Mouse (Mus musculus) CH12.LX (cell line): ENCODE data around the gene Eps15. TPM values are rescaled to one million over a fixed set of nuclear protein-coding genes. Genes with fewer than 3 reads are reported as not detected.

Source experiments
- DNase-seq: peaks from one replicate; pipeline ENCODE4 v3.0.0-alpha.2; 2013; ENCODE audit errors: extremely low read depth
- H3K27ac ChIP-seq: 2 replicates; pipeline ENCODE4 v1.5.1; 2012; ENCODE audit warnings: low read depth, mild to moderate bottlenecking, control low read depth, moderate library complexity; ENCODE audit not compliant: insufficient read depth
- H3K27me3 ChIP-seq: replicated peaks from 2 replicates; pipeline ENCODE3; 2012; ENCODE audit warnings: inconsistent platforms
- H3K36me3 ChIP-seq, 2 experiments: replicated peaks in 1 of 2; 2 replicates each; pipeline versions ENCODE3 to v1.6.1; 2012; ENCODE audit warnings: inconsistent platforms in 1 of 2, low read length in 1 of 2, mild to moderate bottlenecking in 1 of 2, mixed read lengths in 1 of 2, moderate library complexity in 1 of 2; ENCODE audit not compliant: control insufficient read depth in 1 of 2, insufficient read depth in 1 of 2
- H3K4me1 ChIP-seq, 2 experiments: 2 replicates each; pipeline ENCODE4 v1.6.1; 2012; ENCODE audit warnings: inconsistent platforms in 1 of 2, moderate library complexity in 1 of 2; ENCODE audit not compliant: insufficient read depth in 2 of 2, control insufficient read depth in 1 of 2
- H3K4me2 ChIP-seq: 2 replicates; pipeline ENCODE4 v1.6.1; 2012; ENCODE audit warnings: low read depth, mild to moderate bottlenecking, control low read depth; ENCODE audit not compliant: poor library complexity, insufficient read depth, severe bottlenecking
- H3K4me3 ChIP-seq, 3 experiments: fragments of 150-350 bp in 1 of 3; sonication (generic) in 1 of 3; replicated peaks in 1 of 3; 2 replicates each; pipeline versions ENCODE3 to v1.5.1; 2011 to 2012; ENCODE audit warnings: low read depth in 2 of 3, low read length in 2 of 3, mild to moderate bottlenecking in 2 of 3, moderate library complexity in 2 of 3, control low read depth in 1 of 3, improper control_type of control experiment in 1 of 3, inconsistent platforms in 1 of 3, mixed read lengths in 1 of 3; ENCODE audit not compliant: poor library complexity in 1 of 3
- H3K79me2 ChIP-seq: replicated peaks from 2 replicates; pipeline ENCODE4 v1.6.1; 2012; ENCODE audit warnings: mild to moderate bottlenecking, moderate library complexity; ENCODE audit not compliant: control insufficient read depth, poor library complexity, insufficient read depth, severe bottlenecking; ENCODE audit errors: extremely low read depth
- H3K9ac ChIP-seq: 2 replicates; pipeline ENCODE4 v1.6.1; 2012; ENCODE audit warnings: low read depth, mild to moderate bottlenecking, control low read depth, moderate library complexity; ENCODE audit not compliant: insufficient read depth
- H3K9me3 ChIP-seq: replicated peaks from 2 replicates; pipeline ENCODE3; 2012; ENCODE audit warnings: low read length, inconsistent platforms, mixed read lengths
- BHLHE40 ChIP-seq: IDR thresholded peaks from 2 replicates; pipeline ENCODE4 v1.6.1; 2011; ENCODE audit warnings: mild to moderate bottlenecking, low read depth, low read length, improper control_type of control experiment
- CHD1 ChIP-seq: IDR thresholded peaks from 2 replicates; pipeline ENCODE4 v1.6.1; 2012; ENCODE audit warnings: low read depth, low read length, improper control_type of control experiment, inconsistent platforms
- CHD2 ChIP-seq: IDR thresholded peaks from 2 replicates; pipeline ENCODE4 v1.6.1; 2011; ENCODE audit warnings: low read length, improper control_type of control experiment
- ELF1 ChIP-seq: IDR thresholded peaks from 2 replicates; pipeline ENCODE4 v1.6.1; 2014; ENCODE audit warnings: low read depth, mild to moderate bottlenecking, inconsistent platforms, low read length, improper control_type of control experiment
- JUN ChIP-seq: IDR thresholded peaks from 2 replicates; pipeline ENCODE4 v1.6.1; 2011; ENCODE audit warnings: low read depth, mild to moderate bottlenecking, low read length, improper control_type of control experiment, moderate library complexity; ENCODE audit not compliant: insufficient read depth
- JUND ChIP-seq: conservative IDR thresholded peaks from 2 replicates; pipeline ENCODE4 v1.6.1; 2011; ENCODE audit warnings: low read depth, low read length, improper control_type of control experiment
- KAT2A ChIP-seq: IDR thresholded peaks from 2 replicates; pipeline ENCODE4 v1.6.1; 2012; ENCODE audit warnings: low read length, improper control_type of control experiment, inconsistent platforms; ENCODE audit not compliant: insufficient replicate concordance
- MAZ ChIP-seq: IDR thresholded peaks from 2 replicates; pipeline ENCODE4 v1.6.1; 2012; ENCODE audit warnings: low read depth, mild to moderate bottlenecking, inconsistent platforms, low read length, improper control_type of control experiment, moderate library complexity
- MEF2A ChIP-seq: IDR thresholded peaks from 2 replicates; pipeline ENCODE4 v1.6.1; 2014; ENCODE audit warnings: low read depth, mild to moderate bottlenecking, inconsistent platforms, low read length, improper control_type of control experiment, borderline replicate concordance
- MXI1 ChIP-seq: IDR thresholded peaks from 2 replicates; pipeline ENCODE4 v1.6.1; 2011; ENCODE audit warnings: mild to moderate bottlenecking, low read depth, low read length, improper control_type of control experiment
- MYC ChIP-seq: IDR thresholded peaks from 2 replicates; pipeline ENCODE4 v1.6.1; 2011; ENCODE audit warnings: low read depth, mild to moderate bottlenecking, improper control_type of control experiment, low read length
- NELFE ChIP-seq: IDR thresholded peaks from 2 replicates; pipeline ENCODE4 v1.6.1; 2011; ENCODE audit warnings: low read depth, low read length, improper control_type of control experiment
- NRF1 ChIP-seq: IDR thresholded peaks from 2 replicates; pipeline ENCODE4 v1.6.1; 2014; ENCODE audit warnings: low read depth, mild to moderate bottlenecking, inconsistent platforms, low read length, improper control_type of control experiment, moderate library complexity
- PAX5 ChIP-seq: IDR thresholded peaks from 2 replicates; pipeline ENCODE4 v1.6.1; 2012; ENCODE audit warnings: low read length, inconsistent platforms, mixed read lengths
- RCOR1 ChIP-seq: conservative IDR thresholded peaks from 2 replicates; pipeline ENCODE4 v1.6.1; 2012; ENCODE audit warnings: low read depth, mild to moderate bottlenecking, inconsistent platforms, low read length, improper control_type of control experiment
- SIN3A ChIP-seq: IDR thresholded peaks from 2 replicates; pipeline ENCODE4 v1.6.1; 2012; ENCODE audit warnings: low read length, improper control_type of control experiment, inconsistent platforms
- TBP ChIP-seq: conservative IDR thresholded peaks from 2 replicates; pipeline ENCODE4 v1.6.1; 2011; ENCODE audit warnings: low read depth, low read length, improper control_type of control experiment
- USF1 ChIP-seq: IDR thresholded peaks from 2 replicates; pipeline ENCODE4 v1.6.1; 2014; ENCODE audit warnings: low read depth, mild to moderate bottlenecking, inconsistent platforms, low read length, improper control_type of control experiment
- ZC3H11A ChIP-seq: IDR thresholded peaks from 2 replicates; pipeline ENCODE4 v1.6.1; 2012; ENCODE audit warnings: low read depth, mild to moderate bottlenecking, inconsistent platforms, low read length, improper control_type of control experiment
- ZKSCAN1 ChIP-seq: IDR thresholded peaks from 2 replicates; pipeline ENCODE4 v1.6.1; 2012; ENCODE audit warnings: low read depth, inconsistent platforms, low read length, improper control_type of control experiment, borderline replicate concordance
- ZMIZ1 ChIP-seq: IDR thresholded peaks from 2 replicates; pipeline ENCODE4 v1.6.1; 2012; ENCODE audit warnings: low read depth, mild to moderate bottlenecking, inconsistent platforms, low read length, improper control_type of control experiment
- dilution Hi-C: fragments of 300-500 bp; cut with MboI; formaldehyde crosslinking; loops from 2 replicates; pipeline ENCODE4 v1.14.3; 2020; ENCODE audit warnings: low sequenced_read_pairs; ENCODE audit not compliant: extremely low pct_unique_long_range_greater_than_20kb, extremely low pct_ligation_motif_present
- in situ Hi-C: fragments of 300-500 bp; cut with MboI; formaldehyde crosslinking; loops from 3 replicates; pipeline ENCODE4 v1.14.3; 2019; ENCODE audit warnings: low sequenced_read_pairs, low pct_ligation_motif_present, low pct_unique_long_range_greater_than_20kb, mixed read lengths
- polyA plus RNA-seq: library from polyadenylated mRNA; unstranded; fragments of >175 nt; gene quantifications from 2 replicates; pipeline ENCODE4 v1.2.1, GENCODE M21; 2012; ENCODE audit warnings: low read depth; ENCODE audit not compliant: insufficient read length
- total RNA-seq, 2 experiments: library from RNA; depleted of rRNA; stranded (reverse); fragments of 300-350 nt in 1 of 2; fragments of >200 nt in 1 of 2; gene quantifications; 2 replicates each; pipeline ENCODE4 v1.2.3; 2012 to 2014

Eps15 gene
- total and polyA plus RNA-seq, 3 experiments, result 23.4 to 60.4 (median 39.6) TPM

GRCm38 (mm10) chr4:109407176-109407520 is 127.1 kb downstream of the Eps15 start:
- Histone ChIP-seq H3K36me3 (peaks cover 0 to 3% of the 10 kb centered on the region in 2 experiments), H3K4me2 (no peak overlapping the region), H3K9me3 (peaks cover 2% of the 10 kb centered on the region), H3K9ac (no peak overlapping the region), H3K4me3 (peak overlapping the region in 1 of 3 experiments; percentile 29), H3K79me2 (no peaks in the 10 kb centered on the region), H3K27me3 (no peaks in the 10 kb centered on the region), H3K4me1 (peaks cover 5 to 43% of the 10 kb centered on the region in 2 experiments), H3K27ac (no peak overlapping the region)
- in situ Hi-C loops, result no loop called here
- no peak for DNase-seq
- dilution Hi-C loops, result no loop called here
- TF ChIP-seq ZMIZ1 (no peak), SIN3A (no peak), NELFE (no peak), NRF1 (no peak), ELF1 (no peak), JUN (no peak), JUND (no peak), MXI1 (no peak), KAT2A (no peak)

DNA sequence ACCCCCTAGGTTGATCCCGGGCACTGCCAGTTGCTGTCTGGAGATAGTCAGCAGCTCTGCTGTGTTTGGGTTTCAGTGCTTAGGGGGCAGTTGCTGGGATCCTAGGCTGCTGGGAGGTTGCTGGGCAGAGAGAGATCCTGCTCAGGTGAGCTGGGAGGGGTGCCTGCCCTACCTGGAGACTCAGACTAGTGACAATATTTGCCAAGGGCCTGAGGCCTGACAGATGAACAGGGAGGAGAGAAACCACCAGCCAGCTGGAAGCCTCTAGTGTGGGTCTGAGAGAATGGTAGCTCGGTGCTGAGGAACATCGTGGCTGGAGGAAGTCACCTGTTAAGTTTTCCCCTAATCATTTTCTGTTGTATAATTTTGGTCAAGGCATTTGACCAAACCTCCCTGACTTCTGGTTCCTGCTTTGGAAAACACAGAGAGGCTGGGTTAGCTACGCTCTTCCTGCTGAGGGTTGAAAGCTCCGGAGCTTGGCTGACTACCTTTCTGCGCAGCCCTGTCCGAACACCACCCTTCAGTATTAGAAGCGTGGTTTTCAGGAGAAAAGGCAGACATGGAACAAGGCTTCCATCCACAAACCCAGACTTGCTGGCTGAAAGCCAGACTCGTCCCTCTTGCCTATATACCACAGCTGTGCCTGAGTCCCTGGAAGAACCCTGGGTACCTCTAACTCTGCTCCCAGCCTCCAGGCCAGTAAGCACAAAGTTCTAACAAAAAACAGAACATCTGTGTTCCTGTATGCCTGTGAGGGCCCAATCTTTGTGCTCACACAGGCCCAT is 127.8 kb downstream of the Eps15 start:
- H3K79me2 ChIP-seq, result no peaks in the 10 kb centered on the region
- TF ChIP-seq TBP (no peak), CHD2 (no peak), USF1 (no peak), MAZ (no peak), MYC (no peak), RCOR1 (no peak), ZKSCAN1 (no peak), ZC3H11A (no peak), BHLHE40 (no peak), SIN3A (no peak), CHD1 (no peak), PAX5 (no peak), KAT2A (no peak), MEF2A (no peak)

More for the DNA sequence above, 127.8 kb downstream of the Eps15 start:
- Histone ChIP-seq H3K9ac (no peak overlapping the region), H3K4me2 (no peak overlapping the region), H3K4me1 (peaks cover 5 to 46% of the 10 kb centered on the region in 2 experiments), H3K36me3 (peaks cover 0 to 3% of the 10 kb centered on the region in 2 experiments), H3K27me3 (no peaks in the 10 kb centered on the region), H3K27ac (no peak overlapping the region), H3K9me3 (peaks cover 2% of the 10 kb centered on the region), H3K4me3 (no peak overlapping the region)
- in situ Hi-C loops (no loop called here), dilution Hi-C loops (no loop called here)
- DNase-seq, result no peak
